ENCODE assay signal across 11 mouse cellular contexts in genomic region chr6:140731402-140731730, GRCm38 (mm10). TPM values are rescaled to one million over a fixed set of nuclear protein-coding genes. Genes with fewer than 3 reads are reported as not detected.
DNase-seq lines count a peak whose midpoint lies in the region; ATAC-seq lines count a peak whose summit lies in the region.
"Had no signal": no experiment of that assay in that cellular context is flagged by ENCODE, and none has a peak within 500 bp of the region (broad histone marks: within the 10 kb centered on the region; RNA-seq: fewer than 3 reads in every experiment).

No protein-coding gene starts in this region.

- H3K27ac ChIP-seq in hindbrain, embryonic 14.5 days = 0 out of 2 replicates have a peak overlapping the region, but pooled peaks have one; percentile 43
- H3K27ac ChIP-seq in midbrain, embryonic 13.5 days = no peak overlapping the region
- no peak overlapping the region for H3K27ac ChIP-seq in heart, embryonic 12.5 days (ENCODE audit: poor library complexity, severe bottlenecking)
- H3K27ac ChIP-seq: liver, embryonic 14.5 days had no signal

- 22% methylated on average over 1 of the region's 1 CpGs for WGBS in hindbrain, embryonic 14.5 days
- WGBS in midbrain, embryonic 13.5 days = 27% methylated on average over 1 of the region's 1 CpGs
- 71% methylated on average over 1 of the region's 1 CpGs for WGBS in heart, embryonic 12.5 days

- no peak overlapping the region for H3K9ac ChIP-seq in hindbrain, embryonic 14.5 days
- H3K9ac ChIP-seq in midbrain, embryonic 13.5 days (replicated peaks) = no peak overlapping the region
- no peak overlapping the region for H3K9ac ChIP-seq in heart, embryonic 12.5 days
- H3K9ac ChIP-seq: liver, embryonic 14.5 days had no signal

- H3K4me1 ChIP-seq in hindbrain, embryonic 14.5 days (replicated peaks; ENCODE audit: control insufficient read depth, insufficient read depth, low read length) = peaks cover 11% of the 10 kb centered on the region; the same call in 1 of the 2 replicates
- H3K4me1 ChIP-seq in midbrain, embryonic 13.5 days (replicated peaks) = peaks cover 12% of the 10 kb centered on the region; the same call in 1 of the 2 replicates
- H3K4me1 ChIP-seq in heart, embryonic 12.5 days (replicated peaks) = no peaks in the 10 kb centered on the region

- H3K36me3 ChIP-seq in hindbrain, embryonic 14.5 days (replicated peaks; ENCODE audit: control insufficient read depth, insufficient read depth) = no peaks in the 10 kb centered on the region
- no peaks in the 10 kb centered on the region for H3K36me3 ChIP-seq in midbrain, embryonic 13.5 days
- H3K36me3 ChIP-seq in heart, embryonic 12.5 days = no peaks in the 10 kb centered on the region

- peak; percentile 51 for DNase-seq in embryo, embryonic 10.5 days (ENCODE audit: low spot score)
- DNase-seq in embryo, embryonic 9.5 days (ENCODE audit: extremely low spot score) = no peak
- DNase-seq in cerebellum, adult 9-11 months = peak; percentile 59
- peak; percentile 49 for DNase-seq in hindbrain, embryonic 14.5 days (ENCODE audit: low spot score)
- DNase-seq in embryo, embryonic 10 days (ENCODE audit: low spot score) = no peak
- no peak for DNase-seq in lung, postnatal 4 days

- ATAC-seq in hindbrain, embryonic 14.5 days (ENCODE audit: low FRiP score) = peak; percentile 66; the same call in 1 of the 2 replicates
- ATAC-seq in midbrain, embryonic 13.5 days = peak; percentile 86
- ATAC-seq in heart, embryonic 12.5 days (ENCODE audit: insufficient number of reproducible peaks, low FRiP score) = no peak

- no peak overlapping the region for H3K4me3 ChIP-seq in hindbrain, embryonic 14.5 days (replicated peaks; ENCODE audit: low read length)
- no peak overlapping the region for H3K4me3 ChIP-seq in midbrain, embryonic 13.5 days (replicated peaks)
- H3K4me3 ChIP-seq in heart, embryonic 12.5 days = no peak overlapping the region

- no peak overlapping the region for H3K4me2 ChIP-seq in hindbrain, embryonic 14.5 days (replicated peaks)
- H3K4me2 ChIP-seq in midbrain, embryonic 13.5 days (replicated peaks) = no peak overlapping the region
- no peak overlapping the region for H3K4me2 ChIP-seq in heart, embryonic 12.5 days

- H3K27me3 ChIP-seq in hindbrain, embryonic 14.5 days (ENCODE audit: control insufficient read depth, insufficient read depth, low read length) = no peaks in the 10 kb centered on the region
- no peaks in the 10 kb centered on the region for H3K27me3 ChIP-seq in midbrain, embryonic 13.5 days
- H3K27me3 ChIP-seq in heart, embryonic 12.5 days (replicated peaks) = no peaks in the 10 kb centered on the region

- no peaks in the 10 kb centered on the region for H3K9me3 ChIP-seq in hindbrain, embryonic 14.5 days (ENCODE audit: control insufficient read depth, low read length)
- no peaks in the 10 kb centered on the region for H3K9me3 ChIP-seq in midbrain, embryonic 13.5 days
- peaks cover 16% of the 10 kb centered on the region; the same call in 1 of the 2 replicates for H3K9me3 ChIP-seq in heart, embryonic 12.5 days (replicated peaks)

RNA-seq across cellular contexts. Expression of gene Gm11077, which starts 2.3 kb away (rescaled TPM):
- polyA plus RNA-seq in hindbrain, embryonic 14.5 days (2014; fragmentation: Nextera tagmentation; extraction: Ambion mirVana) = not detected in 2 replicates
- polyA plus RNA-seq in midbrain, embryonic 13.5 days (2015; fragmentation: Nextera tagmentation; extraction: Ambion mirVana) = not detected in 2 replicates
- not detected in 2 replicates for polyA plus RNA-seq in heart, embryonic 12.5 days (2016; fragmentation: Nextera tagmentation; extraction: Ambion mirVana)
- polyA plus RNA-seq: gonadal fat pad, adult 2 months; kidney, embryonic 14.5 days; liver, embryonic 14.5 days had no signal

Comparison
In these comparisons a context has a peak if more than half of its experiments do, and no peak if none do; other contexts are left out.
1. DNase-seq: peak in embryo, embryonic 10.5 days (single experiment), cerebellum, adult 9-11 months (single experiment) and hindbrain, embryonic 14.5 days (single experiment); none in embryo, embryonic 9.5 days (single experiment), embryo, embryonic 10 days (single experiment) and lung, postnatal 4 days (0 of 2).